In the genomic region with DNA sequence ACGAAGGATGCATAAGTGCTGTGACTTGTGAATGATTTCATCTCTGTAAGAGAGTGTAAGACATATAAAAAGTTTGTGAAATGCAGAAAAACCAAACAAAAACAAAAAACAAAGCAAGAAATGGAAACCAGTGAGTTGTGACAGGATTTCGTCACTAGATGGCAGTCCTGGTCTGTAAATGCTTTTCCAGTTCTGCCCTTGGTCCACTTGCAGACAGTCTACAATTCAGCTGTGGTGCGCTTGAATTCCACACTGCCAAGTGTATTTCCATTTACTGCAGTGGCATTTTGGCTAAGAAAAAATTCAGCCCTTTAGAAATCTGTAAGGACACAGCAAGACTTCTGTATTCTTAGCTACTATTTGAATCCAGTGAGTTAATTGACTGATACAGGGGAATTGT, we compare ENCODE assay signal across 9 mouse cellular contexts.
A peak's percentile ranks its signal among the peaks of the same experiment; 100 is the strongest.
DNase-seq lines count a peak whose midpoint lies in the region; ATAC-seq lines count a peak whose summit lies in the region.
"Had no signal": no experiment of that assay in that cellular context is flagged by ENCODE, and none has a peak within 500 bp of the region (broad histone marks: within the 10 kb centered on the region; RNA-seq: fewer than 3 reads in every experiment).

No protein-coding gene starts in this region.

- peak; percentile 16 to 78 for DNase-seq in adrenal gland, adult (ENCODE audit: inconsistent age in 2 of 2, low spot score in 1 of 2)
- no peak for DNase-seq in adrenal gland, postnatal 25 days
- peak; percentile 12 for DNase-seq in urinary bladder, postnatal 25 days (ENCODE audit: low spot score)
- no peak for DNase-seq in urinary bladder, postnatal 10 days (ENCODE audit: low spot score)
- DNase-seq in fibroblast of lung, adult 2 months (ENCODE audit: low read depth), result peak; percentile 22
- DNase-seq in kidney, postnatal 36 days, result peak; percentile 17 to 60
- peak; percentile 92 for DNase-seq in midbrain, embryonic 11.5 days (ENCODE audit: low spot score, missing footprints)
- DNase-seq in spleen, postnatal 10 days (ENCODE audit: low spot score in 2 of 2), result no peak

- no peak overlapping the region for H3K4me2 ChIP-seq in midbrain, embryonic 11.5 days
- H3K4me2 ChIP-seq: heart, embryonic 15.5 days had no signal

- WGBS in midbrain, embryonic 11.5 days, result 26% methylated on average over 3 of the region's 3 CpGs

- no peaks in the 10 kb centered on the region for H3K4me1 ChIP-seq in midbrain, embryonic 11.5 days (ENCODE audit: control insufficient read depth, insufficient read depth, low read length)

- ATAC-seq in midbrain, embryonic 11.5 days (ENCODE audit: low FRiP score), result 0 out of 2 replicates have a peak, but pooled peaks have one; percentile 61

- no peak overlapping the region for H3K9ac ChIP-seq in midbrain, embryonic 11.5 days (ENCODE audit: low read length)
- H3K9ac ChIP-seq: heart, embryonic 15.5 days had no signal

- H3K27ac ChIP-seq in midbrain, embryonic 11.5 days (ENCODE audit: low read depth, low read length), result no peak overlapping the region
- H3K27ac ChIP-seq: heart, embryonic 15.5 days had no signal

- H3K36me3 ChIP-seq in midbrain, embryonic 11.5 days (ENCODE audit: control insufficient read depth, insufficient read depth, low read length), result no peaks in the 10 kb centered on the region
- H3K36me3 ChIP-seq: heart, embryonic 15.5 days had no signal

- H3K4me3 ChIP-seq in midbrain, embryonic 11.5 days (ENCODE audit: low read depth, low read length), result no peak overlapping the region
- H3K4me3 ChIP-seq: heart, embryonic 15.5 days had no signal

- no peaks in the 10 kb centered on the region for H3K9me3 ChIP-seq in midbrain, embryonic 11.5 days (ENCODE audit: control insufficient read depth, low read length)
- H3K9me3 ChIP-seq: heart, embryonic 15.5 days had no signal

- no peaks in the 10 kb centered on the region for H3K27me3 ChIP-seq in midbrain, embryonic 11.5 days (ENCODE audit: control insufficient read depth, insufficient read depth, low read length)
- H3K27me3 ChIP-seq: heart, embryonic 15.5 days had no signal

Comparison
In these comparisons a context has a peak if more than half of its experiments do, and no peak if none do; other contexts are left out.
1. DNase-seq: peak in adrenal gland, adult (2 of 2), urinary bladder, postnatal 25 days (single experiment), fibroblast of lung, adult 2 months (single experiment), kidney, postnatal 36 days (2 of 2) and midbrain, embryonic 11.5 days (single experiment); none in adrenal gland, postnatal 25 days (single experiment), urinary bladder, postnatal 10 days (single experiment) and spleen, postnatal 10 days (0 of 2).